Mouse (Mus musculus) heart, embryonic 11.5 days (tissue): ENCODE measurements around the gene 0610010F05Rik. TPM values are rescaled to one million over a fixed set of nuclear protein-coding genes. Genes with fewer than 3 reads are reported as not detected.

Source experiments
- ATAC-seq: fragments of 200-750 bp; cut with Nextera tagmentation; replicated peaks from 2 replicates; pipeline ENCODE4 v1.8.0; 2017; ENCODE audit warnings: moderate library complexity; ENCODE audit not compliant: insufficient number of reproducible peaks, low FRiP score, low TSS enrichment
- H3K27ac ChIP-seq: fragments of 300-500 bp; sonication (generic); 2 replicates; pipeline ENCODE4 v1.5.1; 2014; ENCODE audit warnings: mild to moderate bottlenecking, low read depth, low read length
- H3K27me3 ChIP-seq: fragments of 300-500 bp; sonication (generic); 2 replicates; pipeline ENCODE4 v1.6.1; 2014; ENCODE audit warnings: mild to moderate bottlenecking, low read length, mixed read lengths; ENCODE audit not compliant: control insufficient read depth, insufficient read depth
- H3K36me3 ChIP-seq: fragments of 300-500 bp; sonication (generic); 2 replicates; pipeline ENCODE4 v1.6.1; 2014; ENCODE audit warnings: mild to moderate bottlenecking, low read length, moderate library complexity, mixed read lengths; ENCODE audit not compliant: control insufficient read depth, insufficient read depth
- H3K4me1 ChIP-seq: fragments of 300-500 bp; sonication (generic); 2 replicates; pipeline ENCODE4 v1.6.1; 2014; ENCODE audit warnings: low read length; ENCODE audit not compliant: control insufficient read depth, insufficient read depth
- H3K4me2 ChIP-seq: fragments of 300-500 bp; sonication (generic); 2 replicates; pipeline ENCODE4 v1.6.1; 2014; ENCODE audit warnings: mild to moderate bottlenecking, moderate library complexity
- H3K4me3 ChIP-seq: fragments of 300-500 bp; sonication (generic); 2 replicates; pipeline ENCODE4 v1.5.1; 2014; ENCODE audit warnings: low read depth, low read length
- H3K9ac ChIP-seq: fragments of 300-500 bp; sonication (generic); 2 replicates; pipeline ENCODE4 v1.6.1; 2014; ENCODE audit warnings: mild to moderate bottlenecking, low read depth, low read length, moderate library complexity
- H3K9me3 ChIP-seq: fragments of 300-500 bp; sonication (generic); replicated peaks from 2 replicates; pipeline ENCODE4 v1.6.1; 2016; ENCODE audit warnings: low read length; ENCODE audit not compliant: control insufficient read depth
- WGBS: fragments of 180-500 bp; shearing (Covaris S2); extraction: QIAGEN DNeasy Blood & Tissue Kit; methylation state at CpG from one replicate; pipeline ENCODE4 v1.1.7; 2014; ENCODE audit not compliant: insufficient replicate concordance; 5-methylcytosine and 5-hydroxymethylcytosine counted together
- polyA plus RNA-seq: library from polyadenylated mRNA; unstranded; fragments of >200 nt; fragmentation: Nextera tagmentation; extraction: Ambion mirVana; gene quantifications from 2 replicates; pipeline ENCODE4 v1.2.1, GENCODE M21; 2014

Gene 0610010F05Rik
- polyA plus RNA-seq, 1 experiment from 2014 or later, result 20.7 TPM

DNA sequence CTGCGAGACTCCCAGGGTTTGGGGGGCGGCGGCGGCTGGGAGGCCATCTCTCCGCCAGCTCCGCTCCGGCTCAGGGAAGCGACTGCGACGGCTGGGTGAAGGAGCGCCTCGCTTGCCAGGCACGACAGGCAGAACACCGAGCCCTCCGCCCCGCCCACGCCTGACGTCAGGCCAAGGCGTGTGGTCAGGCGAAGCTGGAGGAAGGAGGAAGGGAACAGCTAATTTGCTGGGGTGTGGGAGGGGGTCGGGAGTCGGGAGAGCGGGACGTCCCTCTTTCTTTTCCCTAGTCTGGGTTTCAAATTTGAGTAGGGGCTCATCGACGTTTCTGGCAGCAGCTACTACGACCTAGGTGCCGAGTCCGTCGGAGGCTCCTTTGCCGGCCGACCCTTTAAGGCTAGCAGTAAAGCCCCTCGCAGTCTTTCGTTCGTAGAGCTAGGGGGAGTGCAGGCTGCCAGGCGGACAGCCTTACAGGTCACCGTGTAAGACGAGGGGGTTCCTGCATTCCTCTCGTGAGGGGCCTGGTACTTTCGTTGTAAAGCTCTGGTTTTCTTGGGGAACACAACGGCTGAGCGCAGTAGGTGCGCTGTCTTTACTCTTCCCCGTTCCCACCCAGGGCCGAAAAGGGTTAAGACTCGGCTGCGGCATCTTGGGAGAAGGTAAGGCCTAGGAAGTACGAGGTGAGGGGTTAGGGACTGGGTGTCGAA lies 32.5 kb upstream of the 0610010F05Rik start, which contains the start of gene Pex13:
Gene Pex13 (minus strand): TSS at position 162 of the 704 bp plus-strand sequence.
- peak; percentile 97 for ATAC-seq
- Histone ChIP-seq H3K9me3 (no peaks in the 10 kb centered on the region), H3K4me3 (peak within 1 kb of the TSS; percentile 91), H3K27me3 (no peaks in the 10 kb centered on the region), H3K4me1 (peaks cover 7% of the 10 kb centered on the region), H3K9ac (peak within 1 kb of the TSS; percentile 92), H3K36me3 (no peaks in the 10 kb centered on the region), H3K4me2 (peak within 1 kb of the TSS; percentile 57), H3K27ac (peak within 1 kb of the TSS; percentile 95)
- 0% methylated on average over 49 of the region's 49 CpGs for WGBS

DNA sequence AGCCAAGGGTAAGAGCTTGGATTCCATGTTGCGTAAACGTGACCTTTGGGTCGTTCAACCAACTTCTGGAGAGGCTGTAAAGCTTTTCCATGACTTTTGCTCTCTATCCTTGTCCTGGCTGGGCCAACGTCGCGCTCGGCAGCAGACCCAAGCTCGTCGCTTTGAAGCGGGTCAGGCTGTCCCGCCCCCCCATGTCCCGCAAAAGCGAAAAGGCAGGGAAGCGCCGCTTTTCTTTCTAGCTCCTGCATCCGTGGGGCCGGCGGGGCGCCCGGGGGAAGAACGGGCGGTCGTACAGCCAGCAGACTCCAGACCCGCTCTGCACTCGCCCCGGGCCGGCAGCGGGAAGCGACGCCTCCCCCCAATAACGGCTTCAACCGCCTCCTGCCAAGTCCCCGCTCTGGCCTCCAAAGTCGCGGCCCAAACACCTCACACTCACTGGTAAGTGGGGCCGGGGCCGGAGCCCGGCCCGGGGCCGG lies 31.9 kb upstream of the 0610010F05Rik start, which contains the start of gene Pus10:
Gene Pus10 (plus strand): TSS at position 364 of the 476 bp plus-strand sequence.
- Histone ChIP-seq H3K9ac (peak within 1 kb of the TSS; percentile 92), H3K27ac (peak within 1 kb of the TSS; percentile 95), H3K36me3 (no peaks in the 10 kb centered on the region), H3K27me3 (no peaks in the 10 kb centered on the region), H3K4me3 (peak within 1 kb of the TSS; percentile 91), H3K4me1 (peaks cover 7% of the 10 kb centered on the region), H3K4me2 (peak within 1 kb of the TSS; percentile 57), H3K9me3 (no peaks in the 10 kb centered on the region)
- 0% methylated on average over 39 of the region's 40 CpGs for WGBS
- peak; percentile 59 for ATAC-seq

DNA sequence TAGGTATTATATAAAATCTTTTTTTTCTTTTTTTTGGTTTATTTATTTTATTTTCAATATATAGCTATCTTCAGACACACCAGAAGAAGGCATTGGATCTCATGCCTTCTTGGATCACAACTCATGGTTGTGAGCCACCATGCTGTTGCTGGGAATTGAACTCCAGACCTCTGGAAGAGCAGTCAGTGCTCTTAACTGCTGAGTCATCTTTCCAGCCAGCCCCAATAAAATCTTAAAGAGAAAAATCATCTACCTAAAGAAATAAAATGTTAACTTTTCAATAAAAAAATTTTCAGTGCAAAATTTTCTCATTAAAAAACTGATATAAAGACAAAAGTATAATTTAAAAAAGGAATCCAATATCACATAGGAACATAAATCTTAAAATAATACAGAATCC lies 30.8 kb upstream of the 0610010F05Rik start:
- H3K27me3 ChIP-seq, result no peaks in the 10 kb centered on the region
- peak overlapping the region; percentile 20; the same call in 1 of the 2 replicates for H3K4me2 ChIP-seq
- H3K4me3 ChIP-seq, result no peak overlapping the region

DNA sequence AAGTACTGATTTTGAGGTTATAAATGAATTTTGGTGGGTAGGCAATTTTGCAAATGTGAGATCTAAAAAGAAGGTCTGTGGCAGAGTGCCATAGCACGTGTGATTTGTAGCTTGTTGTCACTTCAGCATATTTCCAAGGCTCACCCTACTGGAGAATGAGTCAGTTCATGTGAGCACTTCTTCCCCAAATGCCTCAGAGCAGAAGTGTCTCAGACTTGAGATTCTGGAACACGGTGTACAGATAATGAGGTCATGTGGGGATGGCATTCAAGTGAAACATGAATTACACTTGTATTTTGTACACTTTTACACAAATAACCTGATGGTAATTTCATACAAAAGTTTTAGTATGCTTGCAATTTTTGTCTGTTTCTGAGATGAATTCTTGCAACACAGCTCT lies 24.4 kb upstream of the 0610010F05Rik start:
- Histone ChIP-seq H3K4me2 (no peak overlapping the region), H3K27me3 (no peaks in the 10 kb centered on the region), H3K9me3 (no peaks in the 10 kb centered on the region), H3K4me3 (no peak overlapping the region), H3K4me1 (no peaks in the 10 kb centered on the region), H3K27ac (no peak overlapping the region), H3K36me3 (no peaks in the 10 kb centered on the region), H3K9ac (no peak overlapping the region)
- no peak for ATAC-seq
- 75% methylated on average over 2 of the region's 2 CpGs for WGBS

More for the DNA sequence above, 30.8 kb upstream of the 0610010F05Rik start:
- Histone ChIP-seq H3K9ac (no peak overlapping the region), H3K9me3 (no peaks in the 10 kb centered on the region), H3K36me3 (no peaks in the 10 kb centered on the region), H3K4me1 (peaks cover 7% of the 10 kb centered on the region), H3K27ac (no peak overlapping the region)
- no peak for ATAC-seq

DNA sequence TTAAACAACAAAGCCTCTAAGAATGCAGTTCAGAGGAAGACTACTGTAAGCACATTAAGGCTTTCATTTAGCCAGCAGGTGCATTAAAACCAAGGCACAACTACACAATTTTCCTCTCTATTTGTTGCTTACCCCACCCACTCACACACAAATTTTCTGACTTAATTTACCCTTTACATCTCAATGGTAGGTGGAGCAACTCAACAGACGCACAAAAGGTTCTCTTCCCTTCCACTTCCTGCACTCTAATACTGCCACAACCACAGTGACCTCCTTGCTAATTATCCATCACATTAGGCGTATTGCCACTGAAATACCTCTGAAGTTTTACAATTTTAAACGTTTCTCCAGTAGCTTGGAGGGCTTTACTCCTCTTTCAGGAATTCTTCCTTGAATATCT lies 20.2 kb upstream of the 0610010F05Rik start:
- H3K4me1 ChIP-seq, result no peaks in the 10 kb centered on the region
- no peak overlapping the region for H3K4me2 ChIP-seq
- H3K9ac ChIP-seq, result no peak overlapping the region
- no peak overlapping the region for H3K4me3 ChIP-seq
- H3K27me3 ChIP-seq, result no peaks in the 10 kb centered on the region
- H3K9me3 ChIP-seq, result no peaks in the 10 kb centered on the region
- no peak overlapping the region for H3K27ac ChIP-seq
- 78% methylated on average over 3 of the region's 3 CpGs for WGBS
- no peak for ATAC-seq
- H3K36me3 ChIP-seq, result peaks cover 11% of the 10 kb centered on the region

DNA sequence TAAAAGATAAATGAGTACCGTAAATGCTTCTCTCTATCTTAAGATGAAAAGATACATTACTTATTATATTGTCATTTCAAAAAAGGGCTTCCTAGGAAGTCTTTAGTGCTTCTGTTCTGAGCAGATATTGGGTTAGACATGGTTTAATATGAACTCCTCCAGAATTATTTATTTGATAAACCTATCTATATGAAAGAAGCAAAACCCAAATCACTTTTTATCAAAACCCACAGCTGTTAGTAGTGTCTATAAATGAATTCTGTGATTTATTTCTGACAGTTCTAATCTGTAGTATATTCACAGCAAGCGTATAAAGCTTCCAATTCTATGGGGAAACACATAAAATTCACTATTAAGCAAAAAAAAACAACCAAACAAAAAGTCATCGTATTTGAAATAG lies 14.4 kb upstream of the 0610010F05Rik start:
- no peak for ATAC-seq
- Histone ChIP-seq H3K4me1 (no peaks in the 10 kb centered on the region), H3K4me2 (no peak overlapping the region), H3K9me3 (no peaks in the 10 kb centered on the region), H3K9ac (no peak overlapping the region), H3K27me3 (no peaks in the 10 kb centered on the region), H3K4me3 (no peak overlapping the region), H3K27ac (no peak overlapping the region), H3K36me3 (peaks cover 15% of the 10 kb centered on the region)
- WGBS, result 88% methylated on average over 3 of the region's 3 CpGs

DNA sequence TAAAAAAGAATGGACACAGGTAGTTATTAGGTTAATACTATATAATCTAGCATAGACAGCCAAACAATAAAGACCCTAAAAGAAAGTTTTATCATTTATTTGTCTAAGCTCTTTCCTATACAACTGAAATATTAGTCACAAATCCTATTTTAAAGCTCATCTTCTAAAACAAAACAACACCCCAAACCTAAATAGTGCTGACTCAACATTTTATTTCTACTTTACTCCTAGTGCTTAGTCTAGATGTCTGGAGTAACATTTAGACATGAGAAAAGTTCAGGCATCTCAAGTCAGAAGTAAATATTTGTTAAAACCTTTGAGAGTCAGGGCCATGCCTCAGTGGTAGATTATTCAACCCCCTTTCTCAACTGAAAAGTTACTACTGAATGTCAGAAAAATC lies 14.0 kb upstream of the 0610010F05Rik start:
- H3K36me3 ChIP-seq, result peaks cover 15% of the 10 kb centered on the region
- H3K9ac ChIP-seq, result no peak overlapping the region
- H3K27me3 ChIP-seq, result no peaks in the 10 kb centered on the region
- H3K4me3 ChIP-seq, result no peak overlapping the region
- H3K4me2 ChIP-seq, result no peak overlapping the region
- no peak for ATAC-seq
- no peaks in the 10 kb centered on the region for H3K9me3 ChIP-seq
- H3K27ac ChIP-seq, result no peak overlapping the region
- H3K4me1 ChIP-seq, result no peaks in the 10 kb centered on the region

DNA sequence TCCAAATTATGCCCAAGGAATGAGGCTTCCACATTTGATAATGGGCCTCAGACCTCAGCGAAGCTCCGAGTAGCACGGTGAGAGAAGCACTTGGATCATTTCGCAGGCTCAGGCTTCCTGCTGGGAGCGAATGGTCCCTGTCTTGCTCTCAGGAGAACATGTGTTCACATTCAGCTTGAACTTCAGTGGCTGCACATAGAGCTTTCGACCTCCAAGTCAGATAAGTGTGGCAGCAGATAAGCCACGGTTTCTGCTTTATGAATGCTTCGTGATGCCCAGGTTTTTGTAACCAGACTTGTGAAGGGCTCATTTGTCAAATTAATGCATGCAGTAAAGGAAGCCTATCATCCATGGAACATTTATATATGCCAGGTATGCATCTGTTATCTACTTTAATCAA lies 1.1 kb upstream of the 0610010F05Rik start:
- H3K36me3 ChIP-seq, result 0 out of 2 replicates have a peak, but pooled peaks cover 2% of the 10 kb centered on the region
- H3K9me3 ChIP-seq, result no peaks in the 10 kb centered on the region
- no peak overlapping the region for H3K27ac ChIP-seq
- ATAC-seq, result no peak
- H3K4me1 ChIP-seq, result peaks cover 4% of the 10 kb centered on the region
- H3K4me3 ChIP-seq, result no peak overlapping the region
- no peak overlapping the region for H3K9ac ChIP-seq
- 40% methylated on average over 8 of the region's 8 CpGs for WGBS
- no peaks in the 10 kb centered on the region for H3K27me3 ChIP-seq
- peak overlapping the region; percentile 16 for H3K4me2 ChIP-seq

DNA sequence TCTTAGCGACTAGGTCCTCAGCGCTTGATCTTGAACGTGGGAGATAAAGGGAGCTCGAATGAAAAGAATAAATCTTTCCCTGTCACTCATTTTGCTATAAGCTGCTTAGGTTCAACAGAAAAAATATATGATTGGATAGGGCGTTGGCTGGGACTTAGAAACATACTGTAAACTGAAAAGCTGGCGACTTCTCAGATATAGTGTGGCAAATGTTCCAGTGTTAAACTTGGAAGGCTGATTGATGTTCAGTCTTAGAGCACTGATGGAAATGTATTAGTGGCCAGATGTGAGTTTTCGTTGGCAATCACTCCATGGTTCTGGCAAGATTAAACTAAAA lies 408 bp upstream of the 0610010F05Rik start:
- WGBS, result 14% methylated on average over 7 of the region's 7 CpGs
- no peak overlapping the region for H3K27ac ChIP-seq
- H3K4me3 ChIP-seq, result peak overlapping the region; percentile 87
- H3K4me2 ChIP-seq, result peak overlapping the region; percentile 53
- ATAC-seq, result no peak
- 0 out of 2 replicates have a peak, but pooled peaks cover 2% of the 10 kb centered on the region for H3K36me3 ChIP-seq
- no peaks in the 10 kb centered on the region for H3K9me3 ChIP-seq
- H3K4me1 ChIP-seq, result peaks cover 4% of the 10 kb centered on the region
- H3K9ac ChIP-seq, result no peak overlapping the region
- no peaks in the 10 kb centered on the region for H3K27me3 ChIP-seq
